Mouse (Mus musculus) forebrain, embryonic 15.5 days (tissue): ENCODE results near the gene Orai1. TPM values are rescaled to one million over a fixed set of nuclear protein-coding genes. Genes with fewer than 3 reads are reported as not detected.
"Not testable (repeated sequence)": the region's sequence is repeated elsewhere in the genome, so short reads cannot be mapped to it uniquely, and the experiment has no call there.

Source experiments
- ATAC-seq: fragments of 200-750 bp; cut with Nextera tagmentation; replicated peaks from 2 replicates; pipeline ENCODE4 v1.8.0; 2017; ENCODE audit warnings: mild to moderate bottlenecking, moderate TSS enrichment, moderate library complexity
- H3K27ac ChIP-seq: fragments of 300-500 bp; sonication (generic); replicated peaks from 2 replicates; pipeline ENCODE4 v1.5.1; 2015; ENCODE audit warnings: mild to moderate bottlenecking, inconsistent platforms
- H3K27me3 ChIP-seq: fragments of 300-500 bp; sonication (generic); 2 replicates; pipeline ENCODE4 v1.6.1; 2015; ENCODE audit warnings: inconsistent platforms
- H3K36me3 ChIP-seq: fragments of 300-500 bp; sonication (generic); 2 replicates; pipeline ENCODE4 v1.6.1; 2015; ENCODE audit warnings: mild to moderate bottlenecking, inconsistent platforms
- H3K4me1 ChIP-seq: fragments of 300-500 bp; sonication (generic); 2 replicates; pipeline ENCODE4 v1.6.1; 2015; ENCODE audit warnings: inconsistent platforms
- H3K4me2 ChIP-seq: fragments of 300-500 bp; sonication (generic); replicated peaks from 2 replicates; pipeline ENCODE4 v1.6.1; 2015; ENCODE audit warnings: mild to moderate bottlenecking, inconsistent platforms
- H3K4me3 ChIP-seq: fragments of 300-500 bp; sonication (generic); 2 replicates; pipeline ENCODE4 v1.5.1; 2015; ENCODE audit warnings: mild to moderate bottlenecking, inconsistent platforms
- H3K9ac ChIP-seq: fragments of 300-500 bp; sonication (generic); replicated peaks from 2 replicates; pipeline ENCODE4 v1.6.1; 2015; ENCODE audit warnings: mild to moderate bottlenecking, inconsistent platforms
- H3K9me3 ChIP-seq: fragments of 300-500 bp; sonication (generic); 2 replicates; pipeline ENCODE4 v1.6.1; 2016; ENCODE audit warnings: inconsistent platforms
- WGBS: fragments of 180-500 bp; shearing (Covaris S2); methylation state at CpG from one replicate; pipeline ENCODE4 v1.1.7; 2015; ENCODE audit warnings: mixed read lengths; 5-methylcytosine and 5-hydroxymethylcytosine counted together
- polyA plus RNA-seq: library from polyadenylated mRNA; unstranded; fragments of >200 nt; fragmentation: Nextera tagmentation; extraction: Ambion mirVana; gene quantifications from 2 replicates; pipeline ENCODE4 v1.2.1, GENCODE M21; 2015

The Orai1 gene
- polyA plus RNA-seq, 1 experiment from 2014 or later, result 14.9 TPM

DNA sequence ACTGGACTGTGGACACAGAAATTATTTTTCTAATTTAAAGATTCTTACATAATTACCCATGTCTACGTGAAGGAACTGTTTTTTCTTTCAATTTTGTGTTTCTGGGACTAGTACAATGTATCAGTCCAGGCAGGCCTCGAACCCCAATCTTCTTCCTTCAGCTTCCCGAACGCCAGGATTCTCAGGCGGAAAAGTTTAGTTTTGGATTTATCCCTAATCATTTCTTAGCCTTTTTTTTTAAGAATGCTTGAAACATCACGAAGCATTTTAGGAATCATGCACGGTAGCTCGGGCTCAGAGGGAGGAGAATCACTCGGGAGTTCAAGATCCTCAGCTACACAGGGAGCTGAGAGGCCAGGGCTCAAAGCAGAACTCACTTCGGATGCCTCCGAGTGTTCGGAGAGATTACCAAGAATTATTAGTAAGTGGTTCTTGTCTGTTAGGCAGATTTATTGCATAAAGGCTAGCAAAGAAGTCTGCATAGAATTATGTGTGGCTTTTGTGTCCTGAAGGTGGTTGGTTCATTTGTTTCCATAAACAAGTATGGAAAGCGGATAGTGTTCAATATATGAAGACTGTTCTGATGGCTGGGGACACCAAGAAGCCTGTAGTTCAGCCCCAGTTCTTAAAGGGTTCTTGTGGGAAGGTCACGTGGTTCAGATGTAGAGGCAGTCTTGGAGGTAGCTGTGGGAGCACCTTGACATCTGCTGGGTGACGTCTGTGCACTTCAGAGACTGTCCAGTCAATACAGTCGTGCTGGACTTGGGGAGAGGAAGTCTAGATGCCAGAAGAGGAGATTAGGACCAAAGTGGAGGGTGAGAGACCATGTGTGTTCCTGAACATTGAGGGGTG is 43.6 kb downstream of the Orai1 start:
- Histone ChIP-seq H3K27me3 (no peaks in the 10 kb centered on the region), H3K9me3 (0 out of 2 replicates have a peak, but pooled peaks cover 4% of the 10 kb centered on the region), H3K4me2 (peak overlapping the region; percentile 43), H3K4me1 (peaks cover 3% of the 10 kb centered on the region), H3K4me3 (peak overlapping the region; percentile 45), H3K9ac (peak overlapping the region; percentile 40), H3K27ac (peak overlapping the region; percentile 65), H3K36me3 (no peaks in the 10 kb centered on the region)
- no peak for ATAC-seq
- WGBS, result 45% methylated on average over 16 of the region's 16 CpGs

GRCm38 (mm10) chr5:123059757-123060520 is 45.1 kb downstream of the Orai1 start:
- 29% methylated on average over 14 of the region's 14 CpGs for WGBS
- ATAC-seq, result no peak

GRCm38 (mm10) chr5:123060706-123061401 is 46.0 kb downstream of the Orai1 start:
- H3K36me3 ChIP-seq, result no peaks in the 10 kb centered on the region
- H3K27ac ChIP-seq, result no peak overlapping the region
- H3K4me1 ChIP-seq, result peaks cover 7% of the 10 kb centered on the region
- H3K4me3 ChIP-seq, result no peak overlapping the region
- H3K27me3 ChIP-seq, result no peaks in the 10 kb centered on the region
- WGBS, result 83% methylated on average over 9 of the region's 9 CpGs
- no peak overlapping the region for H3K9ac ChIP-seq
- no peak overlapping the region for H3K4me2 ChIP-seq
- no peak for ATAC-seq
- 0 out of 2 replicates have a peak, but pooled peaks cover 4% of the 10 kb centered on the region for H3K9me3 ChIP-seq

More at GRCm38 (mm10) chr5:123059757-123060520, 45.1 kb downstream of the Orai1 start:
- Histone ChIP-seq H3K4me1 (peaks cover 7% of the 10 kb centered on the region), H3K9me3 (0 out of 2 replicates have a peak, but pooled peaks cover 4% of the 10 kb centered on the region), H3K4me3 (no peak overlapping the region), H3K9ac (no peak overlapping the region), H3K36me3 (no peaks in the 10 kb centered on the region), H3K4me2 (no peak overlapping the region), H3K27me3 (no peaks in the 10 kb centered on the region), H3K27ac (no peak overlapping the region)

DNA sequence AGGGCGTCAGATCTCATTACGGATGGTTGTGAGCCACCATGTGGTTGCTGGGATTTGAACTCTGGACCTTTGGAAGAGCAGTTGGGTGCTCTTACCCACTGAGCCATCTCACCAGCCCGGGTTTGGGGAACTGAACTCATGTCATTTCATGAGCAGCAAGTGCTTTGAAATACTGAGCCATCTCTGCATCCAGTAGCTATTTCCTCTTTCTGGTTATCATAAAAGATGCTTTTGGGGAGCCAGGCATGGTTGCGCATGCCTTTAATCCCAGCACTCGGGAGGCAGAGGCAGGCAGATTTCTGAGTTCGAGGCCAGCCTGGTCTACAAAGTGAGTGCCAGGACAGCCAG is 46.5 kb downstream of the Orai1 start:
- ATAC-seq, H3K9ac ChIP-seq: not testable (repeated sequence)
- WGBS, result 81% methylated on average over 6 of the region's 6 CpGs

DNA sequence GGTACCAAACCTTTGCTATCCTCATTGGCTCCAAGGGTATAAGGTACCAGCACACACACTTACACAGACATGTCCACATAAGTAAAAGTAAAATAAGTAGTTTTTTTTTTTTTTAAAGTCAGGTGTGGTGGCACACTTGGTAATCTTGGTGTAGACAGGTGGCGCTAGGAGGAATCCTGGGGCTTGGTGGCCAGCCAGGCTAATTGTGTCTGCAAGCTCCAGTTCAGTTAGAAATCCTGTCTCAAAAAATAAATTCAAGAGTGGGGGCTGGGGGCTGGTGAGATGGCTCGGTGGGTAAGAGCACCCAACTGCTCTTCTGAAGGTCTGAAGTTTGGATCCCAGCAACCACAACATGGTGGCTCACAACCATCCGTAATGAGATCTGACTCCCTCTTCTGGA is 48.3 kb downstream of the Orai1 start:
- H3K4me3 ChIP-seq, result no peak overlapping the region
- ATAC-seq, result no peak
- H3K9me3 ChIP-seq, result no peaks in the 10 kb centered on the region
- H3K4me2 ChIP-seq, result no peak overlapping the region
- H3K36me3 ChIP-seq, result no peaks in the 10 kb centered on the region
- H3K27me3 ChIP-seq, result no peaks in the 10 kb centered on the region
- peaks cover 7% of the 10 kb centered on the region for H3K4me1 ChIP-seq
- no peak overlapping the region for H3K27ac ChIP-seq
- no peak overlapping the region for H3K9ac ChIP-seq
- WGBS, result 91% methylated on average over 3 of the region's 3 CpGs

More for the DNA sequence above, 46.5 kb downstream of the Orai1 start:
- H3K4me1 ChIP-seq, H3K27ac ChIP-seq, H3K27me3 ChIP-seq, H3K4me2 ChIP-seq, H3K36me3 ChIP-seq, H3K9me3 ChIP-seq, H3K4me3 ChIP-seq: not testable (repeated sequence)

DNA sequence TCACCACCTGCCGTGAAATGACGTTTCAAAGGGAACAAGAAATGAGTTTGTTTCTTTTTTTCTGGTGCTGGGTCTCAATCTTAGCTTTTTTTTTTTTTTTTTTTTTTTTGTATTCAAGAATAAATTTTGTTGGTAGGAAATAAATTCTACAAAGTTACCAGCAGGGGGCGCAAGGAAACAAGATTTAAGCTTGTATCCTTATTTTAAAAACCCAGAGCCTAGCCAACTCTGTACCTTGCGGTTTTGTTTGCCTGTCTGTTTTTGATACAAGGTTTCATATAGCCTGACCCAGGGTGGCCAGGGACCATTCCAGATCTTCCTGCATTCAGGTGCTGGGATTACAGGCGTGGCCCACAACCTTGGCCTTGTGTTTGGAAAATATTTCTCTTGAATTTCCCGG is 49.3 kb downstream of the Orai1 start:
- H3K27ac ChIP-seq, result no peak overlapping the region
- H3K4me3 ChIP-seq, result no peak overlapping the region
- ATAC-seq, result no peak
- no peaks in the 10 kb centered on the region for H3K36me3 ChIP-seq
- H3K9me3 ChIP-seq, result no peaks in the 10 kb centered on the region
- no peaks in the 10 kb centered on the region for H3K27me3 ChIP-seq
- no peak overlapping the region for H3K4me2 ChIP-seq
- peaks cover 4% of the 10 kb centered on the region; the same call in 1 of the 2 replicates for H3K4me1 ChIP-seq
- H3K9ac ChIP-seq, result no peak overlapping the region
- 29% methylated on average over 6 of the region's 6 CpGs for WGBS

GRCm38 (mm10) chr5:123067395-123067995 is 52.6 kb downstream of the Orai1 start:
- no peak overlapping the region for H3K9ac ChIP-seq
- H3K27ac ChIP-seq, result no peak overlapping the region
- H3K4me3 ChIP-seq, result no peak overlapping the region
- H3K4me1 ChIP-seq, result peaks cover 4% of the 10 kb centered on the region; the same call in 1 of the 2 replicates
- ATAC-seq, result no peak; the same call in 1 of the 2 replicates
- H3K36me3 ChIP-seq, result no peaks in the 10 kb centered on the region
- no peaks in the 10 kb centered on the region for H3K9me3 ChIP-seq
- H3K4me2 ChIP-seq, result no peak overlapping the region
- WGBS, result 32% methylated on average over 6 of the region's 6 CpGs
- no peaks in the 10 kb centered on the region for H3K27me3 ChIP-seq

DNA sequence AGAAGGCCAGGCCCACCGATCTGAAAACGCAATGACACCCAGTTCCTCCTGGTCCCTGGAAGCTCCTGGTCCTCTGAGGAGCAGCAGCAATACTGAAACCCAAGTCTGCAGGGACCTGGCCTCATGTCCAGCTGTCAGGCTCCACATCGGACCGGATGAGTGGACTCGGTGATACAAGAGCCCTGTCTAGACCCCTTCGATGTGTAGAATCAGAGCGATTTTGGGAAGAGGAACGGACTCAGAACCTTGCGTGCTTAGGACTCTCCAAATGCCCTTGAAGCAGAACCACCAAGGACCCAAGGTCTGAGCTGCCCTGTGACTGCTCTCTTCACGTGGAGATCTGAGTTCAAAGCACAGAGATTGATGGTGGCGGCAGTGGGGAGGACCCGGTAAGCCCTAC is 53.2 kb downstream of the Orai1 start, which contains the start of gene Tmem120b:
TSS of gene Tmem120b (plus strand) at position 301 of the 400 bp plus-strand sequence.
- Histone ChIP-seq H3K9me3 (no peaks in the 10 kb centered on the region), H3K27me3 (no peaks in the 10 kb centered on the region), H3K9ac (no peak within 1 kb of the TSS), H3K4me2 (no peak within 1 kb of the TSS), H3K4me1 (peaks cover 4% of the 10 kb centered on the region; the same call in 1 of the 2 replicates), H3K4me3 (no peak within 1 kb of the TSS), H3K36me3 (no peaks in the 10 kb centered on the region), H3K27ac (no peak within 1 kb of the TSS)
- WGBS, result 87% methylated on average over 12 of the region's 12 CpGs
- ATAC-seq, result no peak

DNA sequence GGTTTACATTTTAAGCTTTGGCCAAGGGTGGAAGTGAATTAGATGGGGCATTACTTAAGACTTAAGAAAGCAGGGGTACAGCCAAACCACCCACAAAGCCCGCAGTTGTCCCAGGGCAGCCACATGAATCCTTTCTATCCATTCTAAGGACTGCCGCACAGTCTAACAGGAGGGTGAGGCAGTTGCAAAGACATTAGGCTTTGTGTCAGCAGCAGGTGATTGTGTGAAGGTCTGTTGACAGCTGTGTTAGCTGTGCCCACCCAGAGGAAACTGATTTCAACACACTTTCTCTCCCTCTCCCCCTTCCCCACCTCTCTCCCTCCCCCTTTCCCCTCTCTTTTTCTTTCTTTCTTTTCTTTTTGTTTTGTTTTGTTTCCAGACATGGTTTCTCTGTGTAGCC is 53.8 kb downstream of the Orai1 start:
- Histone ChIP-seq H3K4me2 (no peak overlapping the region), H3K4me3 (no peak overlapping the region), H3K9ac (no peak overlapping the region), H3K4me1 (peaks cover 4% of the 10 kb centered on the region; the same call in 1 of the 2 replicates), H3K36me3 (no peaks in the 10 kb centered on the region), H3K27me3 (no peaks in the 10 kb centered on the region), H3K9me3 (no peaks in the 10 kb centered on the region), H3K27ac (no peak overlapping the region)
- ATAC-seq, result no peak
- WGBS, result 83% methylated on average over 2 of the region's 2 CpGs

DNA sequence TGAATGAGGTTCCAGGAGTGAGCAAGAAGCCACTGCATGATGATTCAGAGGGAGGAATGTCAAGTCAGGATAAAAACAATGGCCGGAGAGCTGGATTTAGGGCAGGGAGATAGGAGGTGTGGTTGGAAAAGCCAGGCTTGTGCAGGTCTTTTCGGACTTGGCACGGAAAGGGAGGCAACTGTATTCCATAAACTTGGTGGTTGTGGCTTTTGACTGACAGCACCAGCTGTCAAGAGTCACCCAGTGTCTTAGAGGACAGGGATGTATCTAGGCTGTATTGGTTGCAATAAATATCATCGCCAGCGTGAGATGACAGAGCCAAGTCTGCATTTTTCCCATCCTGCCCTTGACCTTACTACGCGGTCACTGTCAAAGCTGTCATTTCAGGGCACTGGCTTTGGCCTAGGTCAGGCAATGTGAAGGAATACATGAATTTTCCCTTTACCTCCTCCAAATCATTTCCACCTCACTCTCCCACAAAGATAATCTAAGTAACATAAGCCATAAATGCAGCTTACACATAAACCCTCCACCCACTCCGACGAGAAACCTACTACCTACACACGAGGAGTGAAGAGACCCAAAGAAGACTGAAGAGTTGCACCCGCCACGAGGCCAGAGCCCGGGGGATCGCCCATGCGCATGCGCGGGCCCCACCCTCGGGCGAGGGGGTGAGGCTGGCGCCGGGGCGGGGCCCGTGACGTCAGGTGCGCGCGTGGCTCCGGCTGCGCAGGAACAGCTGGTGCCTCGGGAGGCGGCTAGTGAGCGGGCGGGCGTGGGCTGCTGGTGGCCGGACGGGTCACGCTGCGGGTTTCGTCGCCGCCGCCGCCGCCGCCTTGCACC is 60.9 kb downstream of the Orai1 start:
- H3K27me3 ChIP-seq, result no peaks in the 10 kb centered on the region
- WGBS, result 7% methylated on average over 45 of the region's 45 CpGs
- peaks cover 25% of the 10 kb centered on the region for H3K4me1 ChIP-seq
- peak overlapping the region; percentile 94 for H3K4me2 ChIP-seq
- H3K27ac ChIP-seq, result peak overlapping the region; percentile 61
- peak overlapping the region; percentile 81 for H3K9ac ChIP-seq
- H3K9me3 ChIP-seq, result no peaks in the 10 kb centered on the region
- H3K36me3 ChIP-seq, result no peaks in the 10 kb centered on the region
- ATAC-seq, result peak; percentile 89
- H3K4me3 ChIP-seq, result peak overlapping the region; percentile 81
